Mouse (Mus musculus) brain, embryonic 14.5 days (tissue): ENCODE results near the gene Hnrnpdl.

ENCODE experiments used
- CTCF ChIP-seq: fragments of 200-500 bp; IDR thresholded peaks from 2 replicates; pipeline ENCODE4 v1.5.1; 2012; ENCODE audit warnings: inconsistent platforms, mild to moderate bottlenecking, moderate library complexity, borderline replicate concordance; ENCODE audit not compliant: insufficient read depth, insufficient read length; ENCODE audit errors: extremely low read depth
- POLR2A ChIP-seq: fragments of 200-500 bp; IDR thresholded peaks from 2 replicates; pipeline ENCODE4 v1.6.1; 2012; ENCODE audit warnings: mild to moderate bottlenecking, inconsistent platforms, borderline replicate concordance; ENCODE audit not compliant: poor library complexity, insufficient read depth, insufficient read length, severe bottlenecking; ENCODE audit errors: extremely low read depth

GRCm38 (mm10) chr5:100055866-100056369 is 16.5 kb upstream of the Hnrnpdl start:
- TF ChIP-seq POLR2A (no peak), CTCF (no peak)
